Mouse (Mus musculus): Measurements from ENCODE around the gene Med18.

GRCm38 (mm10) chr4:132488521-132488920, 24.8 kb upstream of the Med18 start:
- TF ChIP-seq CTCF (IDR thresholded peaks at IDR 0.05; ENCODE audit: low read depth) (no peak), EP300 (optimal IDR thresholded peaks at IDR 0.05) (no peak)

Measured in stomach, postnatal 0 days (tissue).